Mouse (Mus musculus) CH12.LX (cell line): ENCODE measurements around the gene Wdr95. TPM values are rescaled to one million over a fixed set of nuclear protein-coding genes. Genes with fewer than 3 reads are reported as not detected.

Experiments
- DNase-seq: peaks from one replicate; pipeline ENCODE4 v3.0.0-alpha.2; 2013; ENCODE audit errors: extremely low read depth
- H3K27ac ChIP-seq: 2 replicates; pipeline ENCODE4 v1.5.1; 2012; ENCODE audit warnings: low read depth, mild to moderate bottlenecking, control low read depth, moderate library complexity; ENCODE audit not compliant: insufficient read depth
- H3K27me3 ChIP-seq: replicated peaks from 2 replicates; pipeline ENCODE3; 2012; ENCODE audit warnings: inconsistent platforms
- H3K36me3 ChIP-seq, 2 experiments: replicated peaks in 1 of 2; 2 replicates each; pipeline versions ENCODE3 to v1.6.1; 2012; ENCODE audit warnings: inconsistent platforms in 1 of 2, low read length in 1 of 2, mild to moderate bottlenecking in 1 of 2, mixed read lengths in 1 of 2, moderate library complexity in 1 of 2; ENCODE audit not compliant: control insufficient read depth in 1 of 2, insufficient read depth in 1 of 2
- H3K4me1 ChIP-seq, 2 experiments: 2 replicates each; pipeline ENCODE4 v1.6.1; 2012; ENCODE audit warnings: inconsistent platforms in 1 of 2, moderate library complexity in 1 of 2; ENCODE audit not compliant: insufficient read depth in 2 of 2, control insufficient read depth in 1 of 2
- H3K4me2 ChIP-seq: 2 replicates; pipeline ENCODE4 v1.6.1; 2012; ENCODE audit warnings: low read depth, mild to moderate bottlenecking, control low read depth; ENCODE audit not compliant: poor library complexity, insufficient read depth, severe bottlenecking
- H3K4me3 ChIP-seq, 3 experiments: fragments of 150-350 bp in 1 of 3; sonication (generic) in 1 of 3; replicated peaks in 1 of 3; 2 replicates each; pipeline versions ENCODE3 to v1.5.1; 2011 to 2012; ENCODE audit warnings: low read depth in 2 of 3, low read length in 2 of 3, mild to moderate bottlenecking in 2 of 3, moderate library complexity in 2 of 3, control low read depth in 1 of 3, improper control_type of control experiment in 1 of 3, inconsistent platforms in 1 of 3, mixed read lengths in 1 of 3; ENCODE audit not compliant: poor library complexity in 1 of 3
- H3K79me2 ChIP-seq: replicated peaks from 2 replicates; pipeline ENCODE4 v1.6.1; 2012; ENCODE audit warnings: mild to moderate bottlenecking, moderate library complexity; ENCODE audit not compliant: control insufficient read depth, poor library complexity, insufficient read depth, severe bottlenecking; ENCODE audit errors: extremely low read depth
- H3K9ac ChIP-seq: 2 replicates; pipeline ENCODE4 v1.6.1; 2012; ENCODE audit warnings: low read depth, mild to moderate bottlenecking, control low read depth, moderate library complexity; ENCODE audit not compliant: insufficient read depth
- H3K9me3 ChIP-seq: replicated peaks from 2 replicates; pipeline ENCODE3; 2012; ENCODE audit warnings: low read length, inconsistent platforms, mixed read lengths
- CTCF ChIP-seq, 2 experiments: IDR thresholded peaks in 1 of 2; conservative IDR thresholded peaks in 1 of 2; 2 replicates each; pipeline ENCODE4 v1.5.1; 2011 to 2012; ENCODE audit warnings: low read depth in 2 of 2, low read length in 2 of 2, improper control_type of control experiment in 1 of 2, inconsistent platforms in 1 of 2, mild to moderate bottlenecking in 1 of 2, moderate library complexity in 1 of 2
- EP300 ChIP-seq: IDR thresholded peaks from 2 replicates; pipeline ENCODE4 v1.6.1; 2011; ENCODE audit warnings: low read length, improper control_type of control experiment
- HCFC1 ChIP-seq: IDR thresholded peaks from 2 replicates; pipeline ENCODE4 v1.6.1; 2012; ENCODE audit warnings: low read depth, mild to moderate bottlenecking, inconsistent platforms, low read length, improper control_type of control experiment
- IRF4 ChIP-seq: IDR thresholded peaks from 2 replicates; pipeline ENCODE4 v1.6.1; 2014; ENCODE audit warnings: low read depth, mild to moderate bottlenecking, inconsistent platforms, low read length, improper control_type of control experiment
- JUN ChIP-seq: IDR thresholded peaks from 2 replicates; pipeline ENCODE4 v1.6.1; 2011; ENCODE audit warnings: low read depth, mild to moderate bottlenecking, low read length, improper control_type of control experiment, moderate library complexity; ENCODE audit not compliant: insufficient read depth
- KAT2A ChIP-seq: IDR thresholded peaks from 2 replicates; pipeline ENCODE4 v1.6.1; 2012; ENCODE audit warnings: low read length, improper control_type of control experiment, inconsistent platforms; ENCODE audit not compliant: insufficient replicate concordance
- MAX ChIP-seq: IDR thresholded peaks from 2 replicates; pipeline ENCODE4 v1.6.1; 2011; ENCODE audit warnings: low read length, improper control_type of control experiment
- MEF2A ChIP-seq: IDR thresholded peaks from 2 replicates; pipeline ENCODE4 v1.6.1; 2014; ENCODE audit warnings: low read depth, mild to moderate bottlenecking, inconsistent platforms, low read length, improper control_type of control experiment, borderline replicate concordance
- MXI1 ChIP-seq: IDR thresholded peaks from 2 replicates; pipeline ENCODE4 v1.6.1; 2011; ENCODE audit warnings: mild to moderate bottlenecking, low read depth, low read length, improper control_type of control experiment
- MYC ChIP-seq: IDR thresholded peaks from 2 replicates; pipeline ENCODE4 v1.6.1; 2011; ENCODE audit warnings: low read depth, mild to moderate bottlenecking, improper control_type of control experiment, low read length
- NRF1 ChIP-seq: IDR thresholded peaks from 2 replicates; pipeline ENCODE4 v1.6.1; 2014; ENCODE audit warnings: low read depth, mild to moderate bottlenecking, inconsistent platforms, low read length, improper control_type of control experiment, moderate library complexity
- PAX5 ChIP-seq: IDR thresholded peaks from 2 replicates; pipeline ENCODE4 v1.6.1; 2012; ENCODE audit warnings: low read length, inconsistent platforms, mixed read lengths
- SIN3A ChIP-seq: IDR thresholded peaks from 2 replicates; pipeline ENCODE4 v1.6.1; 2012; ENCODE audit warnings: low read length, improper control_type of control experiment, inconsistent platforms
- ZC3H11A ChIP-seq: IDR thresholded peaks from 2 replicates; pipeline ENCODE4 v1.6.1; 2012; ENCODE audit warnings: low read depth, mild to moderate bottlenecking, inconsistent platforms, low read length, improper control_type of control experiment
- ZKSCAN1 ChIP-seq: IDR thresholded peaks from 2 replicates; pipeline ENCODE4 v1.6.1; 2012; ENCODE audit warnings: low read depth, inconsistent platforms, low read length, improper control_type of control experiment, borderline replicate concordance
- ZMIZ1 ChIP-seq: IDR thresholded peaks from 2 replicates; pipeline ENCODE4 v1.6.1; 2012; ENCODE audit warnings: low read depth, mild to moderate bottlenecking, inconsistent platforms, low read length, improper control_type of control experiment
- ZNF384 ChIP-seq: IDR thresholded peaks from 2 replicates; pipeline ENCODE4 v1.6.1; 2012; ENCODE audit warnings: low read depth, low read length, improper control_type of control experiment, inconsistent platforms
- dilution Hi-C: fragments of 300-500 bp; cut with MboI; formaldehyde crosslinking; loops from 2 replicates; pipeline ENCODE4 v1.14.3; 2020; ENCODE audit warnings: low sequenced_read_pairs; ENCODE audit not compliant: extremely low pct_unique_long_range_greater_than_20kb, extremely low pct_ligation_motif_present
- in situ Hi-C: fragments of 300-500 bp; cut with MboI; formaldehyde crosslinking; loops from 3 replicates; pipeline ENCODE4 v1.14.3; 2019; ENCODE audit warnings: low sequenced_read_pairs, low pct_ligation_motif_present, low pct_unique_long_range_greater_than_20kb, mixed read lengths
- polyA plus RNA-seq: library from polyadenylated mRNA; unstranded; fragments of >175 nt; gene quantifications from 2 replicates; pipeline ENCODE4 v1.2.1, GENCODE M21; 2012; ENCODE audit warnings: low read depth; ENCODE audit not compliant: insufficient read length
- total RNA-seq, 2 experiments: library from RNA; depleted of rRNA; stranded (reverse); fragments of 300-350 nt in 1 of 2; fragments of >200 nt in 1 of 2; gene quantifications; 2 replicates each; pipeline ENCODE4 v1.2.3; 2012 to 2014

The Wdr95 gene
- total and polyA plus RNA-seq, 3 experiments = not detected

GRCm38 (mm10) chr5:149655636-149656035 is 127.2 kb downstream of the Wdr95 start:
- Histone ChIP-seq H3K4me2 (no peak overlapping the region), H3K4me1 (no peaks in the 10 kb centered on the region), H3K4me3 (no peak overlapping the region), H3K9ac (no peak overlapping the region), H3K79me2 (no peaks in the 10 kb centered on the region), H3K27me3 (no peaks in the 10 kb centered on the region), H3K27ac (no peak overlapping the region), H3K9me3 (peaks cover 7% of the 10 kb centered on the region), H3K36me3 (no peaks in the 10 kb centered on the region)
- TF ChIP-seq PAX5 = no peak
- TF ChIP-seq ZC3H11A = no peak
- no peak for TF ChIP-seq MEF2A
- no peak for TF ChIP-seq EP300
- no peak for TF ChIP-seq HCFC1
- TF ChIP-seq KAT2A = no peak
- TF ChIP-seq MYC = no peak
- TF ChIP-seq MXI1 = no peak
- TF ChIP-seq JUN = no peak
- no peak for TF ChIP-seq ZMIZ1
- TF ChIP-seq ZKSCAN1 = no peak
- TF ChIP-seq NRF1 = no peak
- TF ChIP-seq MAX = no peak
- TF ChIP-seq ZNF384 = no peak
- no peak for TF ChIP-seq SIN3A
- no peak for TF ChIP-seq CTCF (conservative IDR thresholded peaks at IDR 0.05 in 1 of 2, IDR thresholded peaks at IDR 0.05 in 1 of 2; ENCODE audit: low read depth in 2 of 2, low read length in 2 of 2)
- in situ Hi-C loops (no loop called here), dilution Hi-C loops (no loop called here)
- DNase-seq = no peak

- H3K79me2 ChIP-seq = no peaks in the 10 kb centered on the region
- no peak overlapping the region for H3K4me2 ChIP-seq
- TF ChIP-seq HCFC1 (no peak), IRF4 (no peak), CTCF (conservative IDR thresholded peaks at IDR 0.05 in 1 of 2, IDR thresholded peaks at IDR 0.05 in 1 of 2; ENCODE audit: low read depth in 2 of 2, low read length in 2 of 2) (0 out of 4 replicates have a peak, but pooled peaks of 1 of the 2 experiments have one; percentile 15)
- TF ChIP-seq, all 38 proteins: peak for 1
- dilution Hi-C loops = no loop called here
- no peaks in the 10 kb centered on the region for H3K27me3 ChIP-seq
- DNase-seq = no peak
- peaks cover 9% of the 10 kb centered on the region for H3K9me3 ChIP-seq
- in situ Hi-C loops = no loop called here
- no peak overlapping the region for H3K9ac ChIP-seq
- no peaks in the 10 kb centered on the region for H3K36me3 ChIP-seq
- no peak overlapping the region for H3K27ac ChIP-seq
- H3K4me3 ChIP-seq = no peak overlapping the region
- no peaks in the 10 kb centered on the region for H3K4me1 ChIP-seq
These were observed 129.5 kb downstream of the Wdr95 start for GRCm38 (mm10) chr5:149658022-149658421.
